Mouse (Mus musculus) C2C12 (cell line): ENCODE measurements around the gene Sgip1.

Experiments
- CEBPB ChIP-seq: IDR thresholded peaks from one replicate; pipeline ENCODE4 v1.6.1; 2011; ENCODE audit warnings: low read depth, mild to moderate bottlenecking, control low read depth, moderate library complexity
- CTCF ChIP-seq: IDR thresholded peaks from one replicate; pipeline ENCODE4 v1.5.1; 2011; ENCODE audit not compliant: control insufficient read depth, insufficient read depth, insufficient read length
- MYOD1 ChIP-seq: IDR thresholded peaks from one replicate; pipeline ENCODE4 v1.6.1; 2011; ENCODE audit warnings: low read depth; ENCODE audit not compliant: control insufficient read depth, insufficient read length
- MYOG ChIP-seq: IDR thresholded peaks from one replicate; pipeline ENCODE4 v1.6.1; 2011; ENCODE audit not compliant: control insufficient read depth, insufficient read length; ENCODE audit errors: extremely low read depth
- USF1 ChIP-seq: IDR thresholded peaks from one replicate; pipeline ENCODE4 v1.6.1; 2011; ENCODE audit warnings: low read depth, mild to moderate bottlenecking, control low read depth, moderate library complexity

DNA sequence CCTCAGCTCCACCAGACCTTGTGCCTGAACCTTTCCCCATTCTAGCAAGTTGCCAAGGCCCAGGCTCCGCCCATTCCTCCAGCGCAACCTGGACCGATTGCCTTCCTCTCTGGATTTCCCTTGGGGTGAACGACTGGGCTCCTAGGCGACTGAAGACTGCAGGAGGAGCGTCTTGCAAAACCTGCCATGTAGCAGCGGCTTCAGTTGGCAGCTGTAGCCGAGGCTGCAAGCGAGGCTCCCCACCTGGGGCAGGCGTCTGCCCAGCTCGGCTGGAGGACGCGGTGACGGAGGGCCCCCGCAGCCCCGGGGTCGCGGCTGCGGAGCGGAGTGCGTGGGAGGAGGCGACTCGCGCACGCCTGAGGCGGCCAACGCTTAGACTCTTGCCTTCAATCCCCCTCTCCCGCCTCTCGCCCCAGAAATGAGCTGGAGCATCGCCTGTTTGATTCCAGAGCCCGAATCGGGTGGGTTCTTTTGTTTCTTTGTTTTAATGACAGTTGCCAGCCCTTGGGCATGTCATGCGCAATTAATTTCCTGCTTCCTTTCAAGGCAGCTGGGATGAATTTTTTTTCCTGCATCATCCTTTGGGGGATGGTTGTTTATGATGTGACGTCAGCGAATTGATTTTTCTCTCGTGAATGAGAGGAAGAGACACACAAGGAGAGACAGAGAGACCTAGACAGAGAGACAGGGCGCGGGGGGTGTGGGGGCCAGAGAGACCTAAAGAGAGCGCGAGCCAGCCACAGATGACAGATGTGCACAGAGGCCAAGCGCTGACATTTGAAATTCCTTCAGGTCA lies 18.2 kb downstream of the Sgip1 start:
- TF ChIP-seq CTCF: no peak
- no peak for TF ChIP-seq MYOD1
- no peak for TF ChIP-seq CEBPB
- no peak for TF ChIP-seq USF1
- TF ChIP-seq MYOG: no peak
